Mouse (Mus musculus) megakaryocyte, embryonic 14.5 days (primary cell): ENCODE results near the gene Map1lc3a.

Source experiments
- FLI1 ChIP-seq: IDR thresholded peaks from 2 replicates; pipeline ENCODE4 v1.6.1; 2012; ENCODE audit warnings: low read length, inconsistent platforms, mixed read lengths
- GATA1 ChIP-seq: IDR thresholded peaks from 3 replicates; pipeline ENCODE4 v1.6.1; 2012; ENCODE audit warnings: mixed read lengths, low read length, inconsistent platforms, borderline replicate concordance

- TF ChIP-seq GATA1 (no peak), FLI1 (no peak)
These were observed 26.5 kb upstream of the Map1lc3a start for GRCm38 (mm10) chr2:155249588-155249987.
